Mouse (Mus musculus) skeletal muscle tissue, adult 2 months (tissue): ENCODE data around the gene Tex21.
A peak's percentile ranks its signal among the peaks of the same experiment; 100 is the strongest.

Source experiments
- DNase-seq: peaks from one replicate; pipeline ENCODE4 v3.0.0-alpha.2; 2012; ENCODE audit warnings: low read depth, low spot score

Tex21 gene

DNA sequence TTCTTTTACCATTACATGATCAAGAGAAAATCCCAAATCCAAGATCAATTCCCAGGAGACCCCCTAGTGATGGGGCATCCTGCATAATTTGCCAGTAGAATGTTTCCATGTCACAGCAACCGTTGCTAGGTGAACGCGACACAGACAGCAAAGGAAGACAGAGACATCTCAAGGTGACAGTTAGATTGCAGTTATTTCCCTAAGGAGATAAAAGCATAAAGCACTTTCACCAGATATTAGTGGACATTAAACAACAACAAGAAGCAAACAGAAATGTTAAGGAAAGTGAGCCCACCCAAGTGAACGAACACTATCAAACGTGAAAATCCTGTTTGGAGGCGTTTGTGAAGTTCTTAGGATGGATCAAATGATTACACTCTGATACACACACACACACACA is at the start of gene Tex21:
Gene Tex21, minus strand, starts transcription at position 101 of the 400 bp plus-strand sequence.
- DNase-seq, result no peak

DNA sequence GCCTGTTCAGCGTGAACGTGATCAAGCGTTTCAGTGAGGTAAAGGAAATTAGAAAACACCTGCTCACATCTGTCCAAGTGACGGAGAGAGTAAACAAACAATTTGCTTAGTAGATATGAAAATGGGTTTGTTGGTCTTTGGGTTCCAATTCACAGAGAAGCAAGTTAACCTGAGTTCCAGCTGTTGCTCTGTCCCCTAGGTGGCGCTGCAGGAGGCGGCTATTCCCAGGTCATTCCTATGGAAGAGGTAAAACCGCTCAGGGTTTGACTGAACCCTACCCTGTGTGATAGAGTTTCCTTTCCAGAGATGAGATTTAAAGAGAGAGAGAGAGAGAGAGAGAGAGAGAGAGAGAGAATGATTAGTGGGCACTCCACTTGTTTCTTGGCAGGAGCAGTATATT is 46.6 kb upstream of the Tex21 start:
- peak; percentile 28 for DNase-seq

DNA sequence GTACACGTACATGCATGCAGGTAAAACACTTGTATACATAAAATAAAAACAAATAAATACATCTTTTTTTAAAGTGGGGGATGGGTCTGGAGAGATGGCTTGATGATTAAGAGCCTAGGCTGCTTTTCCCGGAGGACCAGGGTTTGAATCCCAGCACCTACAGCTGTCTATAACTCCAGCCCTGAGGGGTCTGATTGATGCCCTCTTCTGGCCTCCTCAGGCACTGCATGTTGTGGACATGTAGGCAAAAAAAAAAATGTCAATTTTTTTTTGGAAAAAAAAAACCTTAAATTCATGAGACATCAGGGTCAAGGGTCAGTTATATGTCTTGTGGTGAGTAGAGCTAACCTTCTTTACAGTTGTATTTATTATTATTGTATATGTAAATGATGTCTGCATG is 43.7 kb upstream of the Tex21 start:
- DNase-seq, result no peak

DNA sequence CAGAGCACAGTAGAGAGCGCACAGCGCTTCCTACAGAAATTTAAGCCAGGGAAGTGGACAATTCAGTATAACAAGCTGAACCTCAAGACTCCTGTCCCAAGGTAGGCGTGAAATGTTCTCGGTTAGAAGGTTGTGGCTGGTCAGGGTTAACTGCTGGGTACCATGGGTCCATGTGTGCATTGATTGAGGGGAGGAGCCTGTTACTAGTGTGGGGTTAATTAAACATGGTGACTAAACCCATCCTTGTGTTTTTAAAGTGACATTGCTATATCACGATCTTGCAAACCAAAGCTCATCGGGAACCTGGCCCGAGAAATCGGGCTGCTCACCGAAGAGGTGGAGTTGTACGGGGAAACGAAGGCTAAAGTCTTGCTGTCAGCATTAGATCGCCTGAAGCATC is 42.9 kb upstream of the Tex21 start:
- no peak for DNase-seq

DNA sequence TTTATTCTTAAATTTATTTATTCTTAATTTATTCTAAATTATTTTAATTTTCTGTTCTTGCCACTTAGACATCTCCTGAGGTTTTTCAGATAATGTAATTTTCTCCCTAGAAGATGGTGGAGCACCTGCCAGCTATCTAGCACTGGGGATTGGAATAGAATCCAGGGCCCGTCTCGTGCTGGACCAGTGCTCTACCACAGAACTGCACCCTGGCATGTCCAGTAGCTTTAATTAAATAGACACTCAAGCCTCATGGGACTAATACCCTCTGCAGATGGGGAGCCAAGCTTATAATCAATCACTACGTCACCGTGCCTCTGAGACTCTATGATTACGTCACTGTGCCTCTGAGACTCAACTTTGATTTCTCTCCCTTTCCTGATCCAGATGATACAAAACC is 41.9 kb upstream of the Tex21 start:
- no peak for DNase-seq

DNA sequence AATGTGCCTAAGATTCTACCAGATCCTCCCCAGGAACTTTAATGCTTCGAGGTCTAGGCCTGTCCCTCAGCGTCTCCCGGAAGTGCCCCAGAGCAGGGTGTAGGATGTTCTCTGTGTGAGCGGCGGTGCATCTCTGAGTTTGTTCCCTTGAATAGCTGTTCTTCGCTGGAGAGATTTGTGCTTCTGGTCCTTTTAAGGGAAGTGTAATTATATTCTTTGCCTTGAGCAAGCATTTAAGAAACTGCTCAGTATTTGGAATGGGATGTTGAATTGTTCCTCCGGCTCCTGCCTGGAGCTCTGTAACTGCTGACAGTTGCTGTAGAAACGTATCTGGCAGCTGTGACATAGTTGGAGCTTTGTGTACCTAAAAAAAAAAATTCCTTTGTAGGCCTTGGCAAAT is 41.4 kb upstream of the Tex21 start:
- DNase-seq, result no peak

DNA sequence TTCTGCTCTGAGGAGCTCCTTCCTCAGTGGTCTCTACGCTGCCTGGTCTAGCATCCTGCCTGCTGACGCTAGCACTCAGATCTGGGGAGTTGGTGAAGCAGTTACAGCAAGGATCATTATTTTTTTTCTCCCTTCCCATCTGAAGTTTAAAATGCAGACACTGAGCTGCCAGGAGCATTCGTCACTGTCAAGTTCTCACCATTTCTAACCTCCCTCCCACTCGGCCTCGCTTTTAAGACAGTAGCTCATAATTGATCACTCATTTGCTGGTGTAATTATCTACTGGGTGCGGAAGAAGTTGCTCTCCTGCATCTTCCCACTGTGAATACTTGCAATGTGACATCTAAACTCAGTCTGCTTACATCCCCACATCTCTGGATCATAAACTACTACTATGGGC is 38.9 kb upstream of the Tex21 start:
- no peak for DNase-seq

DNA sequence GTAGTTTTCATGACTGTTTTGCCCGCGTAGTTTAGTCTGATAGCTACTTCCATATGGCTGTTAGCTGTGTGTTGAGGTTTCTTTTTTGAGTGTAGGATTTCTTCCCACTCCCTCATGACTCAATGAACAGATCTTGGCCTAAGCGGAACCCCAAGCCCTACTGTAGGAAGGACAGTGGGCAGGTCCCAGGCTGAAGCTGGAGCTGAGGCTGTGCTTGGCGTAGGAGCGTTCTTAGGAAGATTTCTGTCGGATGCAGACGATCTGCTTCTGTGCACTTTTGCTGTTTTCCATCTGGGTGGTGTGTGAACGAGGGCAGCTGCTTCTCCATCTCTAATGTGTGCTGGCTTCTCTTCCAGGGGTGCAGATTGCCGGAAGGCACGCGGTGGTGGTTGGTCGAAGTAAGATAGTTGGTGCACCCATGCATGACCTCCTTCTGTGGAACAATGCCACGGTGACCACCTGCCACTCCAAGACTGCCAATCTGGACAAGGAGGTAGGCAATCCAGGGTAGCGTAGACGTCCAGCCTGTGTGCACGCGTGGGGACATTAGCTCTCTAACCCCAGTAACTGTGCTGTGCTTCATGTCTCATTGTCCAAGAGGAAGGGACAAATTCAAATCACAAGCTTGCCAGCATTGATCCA is 36.1 kb upstream of the Tex21 start:
- DNase-seq, result no peak

DNA sequence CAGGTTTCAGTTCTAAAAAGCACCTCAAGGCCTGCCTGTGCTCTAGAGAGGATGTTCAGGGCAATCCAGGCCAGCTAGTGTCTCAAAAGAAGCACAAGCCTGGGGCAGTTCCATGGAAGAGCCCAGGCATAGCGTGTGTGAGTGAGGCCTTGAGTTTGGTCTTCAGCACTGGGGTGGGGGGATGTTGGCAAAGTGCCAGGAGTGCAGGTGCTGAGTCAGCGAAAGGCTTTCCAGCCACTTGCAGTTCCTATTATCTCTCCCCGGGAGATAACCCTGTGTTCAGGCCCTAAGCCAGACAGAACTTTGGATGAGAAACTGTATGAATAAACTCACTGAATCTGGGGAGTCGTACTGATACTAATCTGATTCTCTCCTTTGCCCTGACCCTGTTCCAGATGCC is 35.6 kb upstream of the Tex21 start:
- DNase-seq, result no peak

DNA sequence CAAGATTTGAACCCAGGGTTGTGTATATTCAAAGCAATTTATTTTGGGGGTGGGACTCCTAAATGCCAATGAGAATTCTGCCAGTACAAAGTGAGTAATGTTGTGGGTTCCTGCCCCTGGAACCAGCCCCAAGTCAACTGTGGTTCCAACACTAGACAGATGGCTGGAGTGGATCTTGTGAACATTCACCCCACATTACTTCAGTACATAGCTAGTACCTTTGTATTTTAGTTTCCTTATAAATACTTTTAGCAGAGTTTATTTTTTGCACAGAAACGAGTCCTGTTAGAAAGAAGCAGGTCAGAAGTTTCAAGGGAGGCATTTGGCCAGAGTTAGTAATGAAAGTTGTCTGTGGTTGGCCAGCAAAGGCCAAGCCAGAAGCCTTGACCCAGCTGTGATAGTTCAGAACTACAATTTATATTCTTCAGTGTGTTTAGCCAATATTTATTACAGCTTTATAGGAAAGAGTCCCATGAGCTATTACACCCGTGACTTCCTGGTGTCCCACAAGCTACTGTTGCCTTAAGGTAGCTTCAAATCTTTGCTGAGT is 34.6 kb upstream of the Tex21 start:
- DNase-seq, result no peak

DNA sequence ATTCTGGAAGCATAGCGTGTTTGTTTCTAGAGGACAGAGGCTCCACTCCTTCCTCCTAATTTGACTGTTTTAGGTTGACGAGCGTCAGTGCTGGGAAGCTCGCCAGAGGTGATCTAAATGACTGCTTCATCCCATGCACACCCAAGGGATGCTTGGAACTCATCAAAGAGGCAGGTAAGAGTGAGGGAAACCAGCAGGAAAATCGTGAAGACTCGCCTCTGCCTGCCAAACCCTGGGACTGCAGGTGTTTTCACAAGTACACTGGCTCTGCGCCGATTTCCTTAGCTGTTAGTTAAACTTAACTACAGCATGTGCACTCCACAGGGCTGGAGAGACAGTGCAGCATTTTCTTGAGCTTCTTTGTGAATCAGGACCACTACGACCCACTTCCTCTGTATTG is 34.0 kb upstream of the Tex21 start:
- DNase-seq, result no peak

DNA sequence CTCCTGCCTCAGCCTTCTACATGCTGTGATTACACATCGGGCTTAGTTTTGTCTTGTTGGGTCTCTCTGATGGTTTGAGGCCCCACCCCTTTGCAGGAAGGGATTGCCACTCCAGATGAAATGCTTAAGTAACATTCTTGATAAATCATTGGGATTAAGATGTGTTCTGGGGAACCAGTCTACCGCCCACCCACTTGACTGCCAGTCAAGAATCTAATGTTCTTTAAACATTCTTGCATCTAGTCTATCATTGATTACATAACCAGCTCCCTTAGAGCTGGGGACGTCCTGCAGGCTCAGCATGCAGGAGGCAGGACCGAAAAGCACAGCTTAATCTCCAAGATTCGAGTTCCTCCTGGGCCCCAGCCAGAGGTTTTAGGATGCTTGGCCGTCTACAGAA is 31.7 kb upstream of the Tex21 start:
- DNase-seq, result no peak

DNA sequence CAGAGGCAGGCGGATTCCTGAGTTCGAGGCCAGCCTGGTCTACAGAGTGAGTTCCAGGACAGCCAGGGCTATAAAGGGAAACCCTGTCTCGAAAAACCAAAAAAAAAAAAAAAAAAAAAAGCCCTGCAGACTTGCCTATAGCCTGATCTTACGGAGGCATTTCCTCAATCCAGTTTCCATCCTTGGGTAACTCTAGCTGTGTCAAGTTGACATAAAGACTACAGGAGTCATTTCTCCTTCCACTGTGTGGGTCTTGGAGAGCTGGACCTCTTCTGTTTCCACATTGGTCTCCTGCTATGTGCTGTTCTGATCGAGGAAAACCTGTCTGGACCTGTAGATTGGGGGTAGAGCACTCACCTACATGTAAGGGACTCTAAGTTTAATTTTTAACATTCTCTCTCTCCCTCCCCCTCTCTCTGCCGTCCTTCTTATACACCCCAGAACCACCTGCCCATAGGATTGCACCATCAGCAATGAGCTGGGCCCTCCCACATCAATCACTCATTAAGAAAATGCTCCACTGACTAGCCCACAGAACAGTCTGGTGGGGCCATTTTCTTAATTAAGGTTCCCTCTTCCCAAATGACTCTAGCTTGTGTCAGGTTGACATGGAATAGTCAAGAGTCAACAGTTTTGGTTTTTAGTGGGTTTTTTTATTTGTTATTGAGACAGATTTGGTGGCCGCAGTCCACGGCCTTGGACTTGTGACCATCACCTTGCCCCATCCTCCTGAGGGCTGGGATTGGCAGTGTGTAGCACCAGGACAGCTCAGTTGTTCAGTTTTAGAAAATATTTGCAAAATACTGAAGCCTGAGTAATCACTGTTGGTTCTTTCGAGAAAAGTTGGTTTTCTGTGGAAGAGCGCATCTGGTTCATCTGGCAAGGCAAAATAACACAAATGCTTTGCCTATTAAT is 26.3 kb upstream of the Tex21 start:
- no peak for DNase-seq

DNA sequence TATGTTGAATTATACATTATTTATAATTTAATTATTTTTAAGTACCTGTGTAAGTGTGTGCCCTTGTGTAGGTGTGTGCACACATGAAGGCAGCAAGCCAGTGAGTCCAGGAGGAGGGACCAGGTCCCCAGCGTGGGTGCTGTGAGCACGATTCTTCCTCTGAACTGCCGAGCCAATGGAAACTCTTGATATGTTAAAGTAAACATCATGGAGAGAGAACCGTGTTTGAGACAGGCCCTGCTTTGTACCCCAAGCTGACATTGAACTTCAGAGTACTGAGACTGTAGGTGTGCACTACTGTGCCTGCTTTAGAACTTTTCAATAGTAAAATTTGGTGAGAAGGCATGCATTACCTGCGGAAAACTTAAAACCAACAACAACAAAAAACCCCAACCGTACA is 25.0 kb upstream of the Tex21 start:
- DNase-seq, result no peak

DNA sequence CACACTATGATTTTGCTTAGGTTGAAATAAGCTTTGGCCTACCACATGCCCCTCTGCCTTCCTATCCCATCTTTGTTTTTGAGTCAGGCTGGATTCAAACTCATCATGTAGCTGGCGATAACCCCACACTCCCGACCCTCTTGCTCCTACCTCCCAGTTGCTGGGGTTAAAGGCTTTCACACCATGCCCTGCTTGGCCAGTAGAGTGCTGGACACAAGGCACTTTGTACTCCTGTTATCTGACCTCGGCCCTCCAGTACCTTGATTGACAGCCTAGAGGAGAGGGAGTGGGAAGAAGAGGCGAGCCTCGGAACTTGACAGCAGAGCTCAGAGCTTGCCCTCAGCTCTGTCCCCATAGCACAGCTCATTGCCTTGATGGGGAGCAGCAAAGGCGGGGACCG is 22.6 kb upstream of the Tex21 start:
- no peak for DNase-seq

DNA sequence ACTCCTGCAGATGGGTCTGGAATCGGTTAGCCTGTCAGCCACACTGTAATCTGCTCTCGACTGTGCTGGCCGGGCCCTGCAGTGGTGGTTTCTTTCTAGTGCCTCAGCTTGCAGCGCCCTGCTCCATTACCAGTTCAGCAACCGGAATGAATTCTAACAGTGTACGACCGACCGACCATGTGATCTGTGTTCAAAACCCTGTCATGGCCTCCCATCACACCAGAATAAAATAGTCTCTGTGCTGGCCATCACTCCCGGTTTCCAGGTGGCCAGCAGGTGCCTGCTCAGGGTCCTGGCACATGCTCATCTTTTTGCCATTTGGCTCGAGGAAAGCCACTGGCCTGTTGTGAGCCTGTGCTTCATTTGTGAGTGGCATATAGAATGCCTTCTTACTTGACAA is 22.1 kb upstream of the Tex21 start:
- DNase-seq, result no peak

DNA sequence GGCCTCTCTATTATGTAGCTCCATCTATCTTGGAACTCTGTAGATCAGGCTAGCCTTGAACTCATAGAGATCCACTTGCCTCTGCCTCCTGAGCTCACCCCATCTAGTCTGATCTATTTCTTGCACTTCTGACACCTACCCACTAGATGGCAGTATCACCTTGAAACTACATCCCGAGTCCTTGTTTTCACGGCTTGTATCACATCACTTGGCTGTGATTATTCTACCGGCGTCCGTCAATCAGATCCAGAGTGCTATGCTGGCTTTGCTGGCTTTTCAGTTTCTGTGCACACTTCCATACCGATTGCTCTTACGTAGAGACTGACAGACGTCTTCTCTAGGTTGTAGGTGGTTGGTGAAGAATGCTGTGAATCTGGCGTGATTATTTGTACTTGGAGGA is 20.3 kb upstream of the Tex21 start:
- peak; percentile 30 for DNase-seq

DNA sequence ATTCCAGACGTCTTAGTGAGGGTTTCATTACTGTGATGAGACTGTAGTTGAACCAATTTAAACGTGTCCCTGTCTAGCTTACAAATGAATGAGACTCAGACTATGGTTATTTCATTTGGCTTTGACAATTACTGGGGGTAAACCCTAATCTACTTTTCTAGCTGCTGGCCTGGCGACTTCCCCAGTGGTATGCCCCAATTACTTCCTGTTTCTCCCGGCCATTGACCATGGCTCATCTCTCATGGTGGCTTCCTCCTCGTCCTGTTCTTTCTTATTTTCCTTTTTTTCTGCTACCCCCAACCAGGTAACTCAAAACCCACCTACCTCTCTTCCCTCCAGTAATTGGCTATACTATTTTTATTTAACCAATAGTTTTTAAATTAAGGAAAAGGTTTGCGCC is 18.5 kb upstream of the Tex21 start:
- DNase-seq, result no peak

DNA sequence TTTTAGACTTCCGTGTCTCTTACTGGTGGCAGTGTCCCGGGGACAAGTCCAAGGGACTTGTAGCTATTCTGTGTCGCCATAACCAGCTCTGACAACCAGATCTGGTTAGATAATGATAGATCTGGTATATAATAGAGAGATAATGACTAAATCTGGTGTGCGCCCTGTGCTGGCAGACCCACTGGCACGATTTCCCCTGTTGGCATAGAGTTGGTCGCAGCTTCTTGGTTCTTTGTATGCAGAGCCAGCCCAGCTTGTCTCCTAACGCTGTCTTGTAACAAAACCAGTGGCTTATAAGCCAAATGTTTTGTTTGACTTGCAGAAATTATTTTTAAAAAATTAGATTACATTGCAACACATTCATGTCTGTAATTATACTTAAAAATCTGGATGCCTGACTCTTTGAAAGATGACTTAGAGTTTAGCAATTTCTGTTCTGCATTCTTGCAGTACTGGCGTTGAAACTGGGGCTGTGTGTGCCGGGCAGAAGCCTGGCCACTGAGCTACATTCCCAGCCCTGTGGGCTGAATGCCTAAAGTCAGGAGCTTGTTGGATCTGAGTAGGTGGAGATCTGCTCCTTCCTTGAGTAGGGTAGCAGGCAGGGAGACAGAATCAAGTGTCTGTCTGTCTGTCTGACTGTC is 17.9 kb upstream of the Tex21 start:
- peak; percentile 27 for DNase-seq

DNA sequence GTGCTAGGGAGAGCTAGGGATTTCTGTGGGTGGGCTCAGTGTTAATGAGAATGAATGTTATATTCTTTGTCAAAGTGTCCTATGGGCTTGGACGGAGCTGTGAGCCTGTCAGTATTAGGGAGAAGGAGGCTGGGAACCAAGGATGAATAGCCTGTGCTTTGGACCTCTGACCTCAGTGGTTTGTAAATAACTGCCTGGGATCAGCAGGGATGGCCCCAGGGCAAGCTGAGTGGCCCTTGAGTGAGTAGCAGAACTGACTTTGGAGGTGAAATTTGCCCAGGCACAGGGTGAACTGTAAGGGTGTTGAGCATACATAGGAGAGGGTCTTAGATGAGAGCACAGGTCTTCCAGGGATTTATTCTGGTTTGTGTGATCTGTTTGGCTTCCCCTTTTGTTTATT is 17.3 kb upstream of the Tex21 start:
- no peak for DNase-seq

DNA sequence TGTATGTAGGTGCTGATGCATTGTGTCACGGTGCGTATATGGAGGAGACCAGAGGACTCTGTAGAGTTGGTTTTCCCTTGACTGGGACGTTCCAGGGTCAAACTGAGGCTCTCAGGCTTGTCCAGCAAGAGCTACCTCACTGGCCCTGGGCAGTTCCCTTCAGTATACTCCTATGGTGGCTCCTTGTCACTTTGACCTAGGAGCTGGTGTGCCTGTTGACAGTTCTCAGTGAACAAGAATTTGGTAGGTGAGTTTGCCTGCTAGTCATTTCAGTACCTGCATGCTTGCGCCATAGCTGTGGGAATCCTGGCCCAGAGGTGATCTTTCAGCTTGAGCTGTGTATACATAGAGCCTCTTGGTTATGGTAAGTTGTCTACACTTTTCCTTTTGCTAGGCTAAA is 16.4 kb upstream of the Tex21 start:
- DNase-seq, result no peak

DNA sequence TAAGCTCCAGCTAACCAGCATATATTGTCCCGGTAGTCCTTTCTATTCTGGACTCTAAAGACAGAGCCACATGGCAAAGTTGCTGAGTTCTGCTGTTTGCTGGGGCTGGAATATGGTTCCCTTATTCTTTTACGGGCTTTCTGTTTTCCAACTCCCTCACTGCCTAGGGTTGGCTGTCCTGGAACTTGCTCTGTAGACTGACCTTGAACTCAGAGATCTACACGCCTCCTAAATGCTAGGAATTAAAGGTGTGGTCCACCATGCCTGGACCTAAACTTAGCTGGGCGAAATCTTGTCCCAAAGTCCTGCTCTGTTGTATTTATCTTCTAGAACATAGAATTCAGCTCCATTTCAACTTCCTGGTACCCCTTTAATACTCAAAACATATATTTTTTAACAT is 15.0 kb upstream of the Tex21 start:
- no peak for DNase-seq

DNA sequence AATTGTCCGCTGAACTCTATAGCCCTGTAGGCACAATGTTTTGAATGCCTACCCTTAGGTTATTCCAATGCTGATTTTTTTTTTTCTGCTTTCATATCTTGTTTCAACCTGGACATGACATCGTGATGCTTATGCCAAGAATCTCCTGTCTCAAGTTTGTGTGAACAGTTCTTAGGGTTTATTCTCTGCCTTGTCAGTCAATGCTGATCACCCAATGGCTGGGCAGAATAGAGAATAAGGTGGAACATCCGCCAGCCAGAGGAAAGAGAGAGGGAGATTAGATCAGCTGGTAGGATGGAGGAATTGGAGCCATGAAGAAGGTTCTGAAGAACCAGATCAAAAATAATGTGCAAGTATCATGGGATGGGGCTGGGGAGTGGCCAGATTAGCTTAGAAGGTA is 14.1 kb upstream of the Tex21 start:
- DNase-seq, result no peak
